Mouse (Mus musculus) 3134 (cell line): ENCODE results near the gene Mthfd1l.

Experiments used
- DNase-seq: peaks from one replicate; pipeline ENCODE4 v3.0.0-alpha.2; 2011; ENCODE audit warnings: low spot score; ENCODE audit not compliant: insufficient read length; ENCODE audit errors: extremely low read depth

Mthfd1l gene

DNA sequence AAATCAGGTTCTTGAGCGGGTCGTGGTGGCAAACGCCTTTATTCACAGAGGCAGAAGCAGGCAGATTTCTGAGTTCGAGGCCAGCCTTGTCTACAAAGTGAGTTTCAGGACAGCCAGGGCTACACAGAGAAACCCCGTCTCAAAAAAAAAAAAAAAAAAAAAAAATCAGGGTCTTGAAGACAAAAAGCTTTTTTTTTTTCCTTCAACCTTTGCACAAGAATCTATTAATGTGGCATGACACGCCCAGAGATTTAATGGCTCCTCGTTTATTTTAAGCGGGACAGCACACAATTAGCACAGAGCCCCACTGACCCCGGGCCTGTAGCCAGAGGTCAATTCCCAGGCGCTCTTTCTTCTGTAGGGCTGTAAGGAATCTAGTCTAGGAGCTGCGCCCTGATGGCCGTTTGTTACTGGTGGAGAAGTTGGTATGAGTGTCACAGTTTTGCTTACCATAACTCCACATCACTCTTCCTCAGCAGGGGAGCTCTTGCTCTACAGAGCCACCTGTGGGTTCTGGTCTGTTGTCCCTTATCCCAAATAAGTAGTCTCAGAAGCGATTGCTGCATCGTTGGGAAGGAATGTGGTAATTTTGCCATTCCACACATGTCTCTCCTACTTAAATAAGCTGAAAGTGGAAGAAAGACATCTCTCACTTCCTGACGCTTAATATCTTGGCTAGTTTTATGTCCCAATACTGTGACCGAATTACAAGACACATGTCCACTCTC is 172.3 kb downstream of the Mthfd1l start:
- no peak for DNase-seq

DNA sequence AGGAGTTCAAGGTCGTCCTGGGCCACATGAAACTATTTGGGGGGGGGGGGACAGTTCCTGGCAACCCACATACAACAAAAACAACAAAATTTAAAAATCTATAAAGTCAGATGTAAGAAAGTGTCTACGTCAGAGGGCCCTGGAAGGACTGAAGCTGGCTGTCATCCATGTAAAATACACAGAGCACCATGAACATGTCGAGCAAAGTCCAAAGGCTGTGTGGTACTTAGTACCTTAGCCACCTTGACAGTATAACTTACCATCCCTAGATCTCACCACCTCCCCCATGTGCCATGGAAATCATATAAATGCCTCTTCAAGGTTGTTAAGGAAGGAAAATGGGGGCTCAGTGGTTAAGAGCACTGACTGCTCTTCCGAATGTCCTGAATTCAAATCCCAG is 174.0 kb downstream of the Mthfd1l start:
- no peak for DNase-seq

DNA sequence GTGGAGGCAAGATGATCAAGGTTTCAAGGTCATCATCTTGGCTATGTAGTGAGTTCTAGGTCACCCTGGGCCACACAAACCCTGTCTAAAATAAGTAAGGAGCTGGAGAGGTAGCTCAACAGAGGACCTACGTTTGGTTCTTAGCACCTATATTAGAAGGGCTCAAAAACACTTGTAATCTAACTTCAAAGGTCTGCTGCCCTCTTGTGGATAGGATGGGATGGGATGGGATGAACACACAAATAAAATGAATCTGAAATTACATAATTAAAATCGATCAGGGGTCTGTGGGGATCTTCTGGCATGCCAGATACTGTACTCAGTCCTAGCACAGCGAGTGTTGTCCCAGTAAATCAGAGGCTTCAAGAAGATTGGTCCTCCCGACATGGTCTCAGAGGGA is 178.2 kb downstream of the Mthfd1l start:
- DNase-seq: no peak

DNA sequence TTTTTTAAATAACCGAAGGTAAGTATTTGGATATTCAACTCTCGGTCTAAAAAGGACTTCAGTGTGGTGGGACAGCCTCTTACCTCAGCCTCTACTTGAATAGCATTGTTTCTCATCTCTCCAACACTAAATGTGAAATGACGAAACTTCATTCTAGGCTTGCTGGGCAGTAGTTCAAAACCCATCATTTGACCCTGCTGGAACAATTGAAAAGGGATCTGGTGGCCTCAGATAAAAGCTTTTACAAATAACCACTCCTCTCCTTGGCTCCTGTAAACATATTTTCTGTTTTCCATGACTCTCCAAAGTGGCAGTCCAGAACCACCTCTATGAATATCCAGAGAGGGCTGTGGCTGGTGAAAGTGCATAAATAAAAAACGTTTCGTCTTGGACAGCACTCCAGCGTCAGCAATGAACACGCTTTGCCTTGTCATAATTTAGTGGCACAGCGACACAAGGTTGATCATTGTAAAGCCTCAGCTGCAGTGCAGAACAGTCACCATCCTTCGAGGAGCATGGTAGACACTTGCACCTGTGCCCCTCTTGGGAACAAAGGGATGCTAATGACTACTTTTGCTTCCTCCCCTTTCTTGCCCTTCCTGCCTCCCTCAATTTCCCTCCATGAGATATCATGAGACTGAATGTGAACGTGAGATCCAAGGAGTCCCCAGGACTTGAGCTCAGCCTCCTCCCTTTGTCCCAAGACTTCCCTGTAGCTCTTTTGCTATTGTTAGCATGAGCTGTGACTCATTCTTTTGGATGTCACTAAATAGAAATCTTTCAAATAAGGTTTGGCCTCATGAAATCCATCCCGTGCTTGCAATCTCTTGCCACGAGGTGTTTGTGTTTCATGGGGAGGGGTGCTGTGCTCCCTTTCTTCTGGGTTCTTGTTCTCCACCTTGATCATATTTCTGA is 179.2 kb downstream of the Mthfd1l start:
- DNase-seq: no peak

DNA sequence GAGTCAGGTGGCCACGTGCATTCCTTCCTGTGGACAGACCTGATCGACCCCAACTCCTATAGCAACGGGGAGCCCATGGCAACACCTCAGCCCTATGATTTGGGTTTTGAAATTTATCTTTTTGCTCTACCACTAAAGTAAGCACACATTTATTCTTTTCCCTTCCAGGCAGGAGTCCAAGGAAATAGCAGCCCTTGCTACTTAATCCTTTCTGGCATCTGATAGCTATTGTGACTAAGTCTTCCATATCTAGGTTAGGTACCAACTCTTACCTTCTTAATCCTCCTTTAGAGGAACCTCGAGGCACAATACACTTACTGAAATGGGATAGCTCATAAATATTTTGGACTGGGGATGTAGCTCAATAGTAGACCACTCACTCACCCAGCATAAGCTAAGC is 180.1 kb downstream of the Mthfd1l start:
- DNase-seq: no peak

DNA sequence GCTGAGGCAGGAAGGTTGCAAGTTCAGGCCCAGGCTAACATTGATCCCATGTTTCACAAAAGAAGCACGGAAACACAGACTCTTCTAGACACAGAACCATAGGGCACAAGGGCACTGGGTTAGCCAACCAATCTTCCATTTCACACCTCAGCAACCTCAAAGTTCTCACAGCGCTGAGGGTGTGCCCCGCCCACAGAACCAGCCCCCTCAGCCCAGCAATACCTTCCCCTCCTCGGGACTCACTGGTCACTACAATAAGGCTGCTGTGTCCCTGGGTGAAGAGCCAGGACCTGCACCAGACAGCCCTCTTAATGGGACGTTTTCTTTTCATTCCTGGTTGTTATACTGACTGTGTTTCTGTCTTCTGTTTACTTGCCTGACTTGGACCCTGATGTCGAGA is 181.1 kb downstream of the Mthfd1l start:
- DNase-seq: no peak

DNA sequence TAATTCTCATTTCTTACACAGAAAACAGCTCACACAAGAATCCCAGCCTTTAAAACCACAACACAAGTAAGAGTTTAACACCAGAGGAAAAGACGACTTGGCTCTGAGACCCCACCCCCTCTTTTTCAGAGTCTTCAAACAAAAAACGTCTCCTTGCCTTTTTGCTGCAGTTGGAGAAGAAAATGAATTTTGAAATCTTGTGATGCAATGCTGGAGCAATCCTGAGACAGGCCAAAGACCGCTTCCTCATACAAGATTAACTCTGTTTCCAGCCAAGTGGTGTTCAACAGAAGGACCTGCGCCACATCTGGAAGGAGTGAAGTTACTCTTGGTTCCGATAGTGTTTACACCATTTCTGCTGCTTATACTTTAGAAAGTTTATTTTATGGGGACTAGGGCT is 182.6 kb downstream of the Mthfd1l start:
- DNase-seq: no peak

DNA sequence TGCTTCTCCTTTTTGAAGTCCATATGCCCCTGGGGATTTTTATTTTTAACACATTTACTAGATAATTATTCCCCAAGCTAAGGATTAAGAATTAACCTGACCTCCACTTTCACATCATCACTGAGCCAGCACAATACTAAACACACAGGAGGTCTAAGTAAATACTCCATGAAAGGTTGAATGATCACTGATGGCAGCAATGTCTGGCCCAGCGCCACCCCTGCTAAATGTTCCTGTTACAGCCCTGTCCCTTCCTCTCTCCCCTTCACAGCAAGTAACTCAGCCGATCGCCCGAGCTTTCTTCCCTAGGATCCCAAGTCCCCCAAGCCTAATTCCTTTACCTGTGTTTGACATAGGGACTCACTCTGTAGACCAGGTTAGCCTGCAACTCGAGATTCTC is 185.6 kb downstream of the Mthfd1l start:
- DNase-seq: no peak

DNA sequence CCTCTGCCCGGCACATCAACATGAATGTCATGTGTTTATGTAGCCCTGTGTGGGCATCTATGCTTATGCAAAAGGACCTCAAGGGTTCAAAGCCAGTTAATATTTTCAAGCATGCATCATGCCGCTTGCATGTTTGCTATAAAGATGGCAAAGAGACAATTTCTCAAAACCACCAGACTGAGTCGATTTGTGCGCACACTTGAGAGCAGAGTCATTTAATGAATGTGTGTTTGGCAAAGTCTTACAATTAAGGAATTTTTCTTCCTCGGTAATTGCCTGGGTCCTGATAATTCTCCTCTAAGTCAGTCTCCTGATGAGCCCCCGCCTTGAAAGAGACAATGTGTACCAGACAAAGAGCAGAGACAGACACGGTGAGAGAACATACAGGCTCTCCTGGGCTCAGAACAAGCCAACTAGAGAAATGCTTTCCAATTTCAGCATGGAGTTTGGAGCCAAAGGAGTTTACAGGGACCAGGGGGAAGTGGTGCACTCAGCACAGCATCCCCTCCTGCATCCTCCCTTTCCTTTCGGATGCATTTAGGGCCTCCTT is 186.7 kb downstream of the Mthfd1l start:
- DNase-seq: no peak

DNA sequence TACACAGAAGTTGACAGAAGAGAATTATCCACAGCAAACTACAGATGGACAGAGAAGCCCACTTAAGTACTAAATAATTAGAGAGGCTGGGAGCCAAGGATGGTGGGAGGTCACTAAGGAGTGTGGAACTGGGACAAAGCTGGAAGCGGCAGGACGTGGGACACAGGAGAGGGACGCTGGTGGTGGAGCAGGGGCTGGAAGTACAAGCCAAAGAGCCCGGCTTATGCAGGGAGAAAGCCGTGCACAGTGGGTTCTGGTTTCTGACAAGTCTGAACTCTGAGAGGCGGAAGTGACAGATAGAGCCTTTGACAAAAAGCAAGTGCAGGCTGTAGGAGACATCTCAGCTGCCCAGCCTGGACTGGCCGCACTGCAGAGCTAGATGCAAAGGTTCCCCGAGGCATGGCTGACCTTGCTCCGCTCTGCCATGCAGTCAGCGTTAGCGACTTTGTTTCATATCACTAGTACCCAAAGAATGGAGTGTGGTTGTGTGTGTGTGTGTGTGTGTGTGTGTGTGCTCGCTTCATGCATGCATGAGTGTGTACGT is 187.4 kb downstream of the Mthfd1l start:
- DNase-seq: no peak

DNA sequence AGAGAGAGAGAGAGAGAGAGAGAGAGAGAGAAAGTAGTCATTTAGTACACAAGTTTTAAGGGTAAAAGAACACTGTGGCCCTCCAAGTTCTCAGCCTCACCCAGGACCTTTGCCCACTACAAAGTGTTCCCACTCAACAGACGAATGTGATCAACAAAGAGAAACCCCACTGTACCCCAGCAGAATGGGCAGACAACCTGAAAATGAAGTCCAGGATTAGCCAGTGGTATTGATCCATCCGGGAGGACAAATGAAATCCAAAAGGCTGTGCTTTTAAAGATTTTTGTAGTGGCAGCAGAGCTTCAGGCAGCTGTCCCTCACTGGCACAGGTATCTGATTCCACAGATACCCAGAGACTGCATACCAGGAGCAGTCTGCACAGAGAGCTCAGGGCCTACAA is 189.1 kb downstream of the Mthfd1l start:
- no peak for DNase-seq

DNA sequence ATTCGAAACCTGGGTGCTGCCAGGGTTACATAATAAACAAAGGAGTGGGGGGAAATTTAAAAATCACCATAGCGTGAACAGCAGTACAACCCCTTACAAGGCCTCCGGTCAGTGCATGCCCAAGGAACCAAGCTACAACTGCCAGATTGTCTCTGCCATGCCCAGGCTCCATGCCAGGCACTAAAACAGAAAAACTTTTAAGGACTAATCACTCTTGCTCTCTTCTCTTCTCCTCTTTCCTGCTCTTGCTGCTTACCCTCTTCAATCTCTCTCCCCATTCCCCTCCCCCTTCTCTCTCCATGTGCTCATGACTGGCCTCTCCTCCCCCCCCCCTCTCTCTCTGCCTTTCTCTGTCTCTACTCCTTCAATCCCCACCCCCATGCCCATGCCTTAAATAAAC is 190.1 kb downstream of the Mthfd1l start:
- no peak for DNase-seq

DNA sequence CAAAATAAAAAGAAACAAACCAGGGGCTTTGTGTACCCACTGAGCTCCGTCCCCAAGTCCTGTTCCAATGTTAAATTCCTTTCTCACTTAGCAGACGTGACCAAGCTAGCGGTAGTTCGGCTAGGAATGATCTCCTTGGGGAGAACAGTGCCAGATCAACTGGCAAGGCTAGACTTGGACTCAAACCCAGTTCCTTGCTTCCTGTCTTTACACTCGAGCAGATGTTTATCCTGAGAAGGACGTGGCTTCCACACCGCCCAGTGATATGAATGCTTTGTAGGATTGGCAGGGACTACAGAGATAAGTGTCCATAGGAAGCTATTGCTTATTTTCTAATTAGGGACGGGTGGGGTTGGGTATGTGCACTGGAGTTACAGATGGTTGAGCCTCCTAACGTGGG is 191.8 kb downstream of the Mthfd1l start:
- DNase-seq: no peak

DNA sequence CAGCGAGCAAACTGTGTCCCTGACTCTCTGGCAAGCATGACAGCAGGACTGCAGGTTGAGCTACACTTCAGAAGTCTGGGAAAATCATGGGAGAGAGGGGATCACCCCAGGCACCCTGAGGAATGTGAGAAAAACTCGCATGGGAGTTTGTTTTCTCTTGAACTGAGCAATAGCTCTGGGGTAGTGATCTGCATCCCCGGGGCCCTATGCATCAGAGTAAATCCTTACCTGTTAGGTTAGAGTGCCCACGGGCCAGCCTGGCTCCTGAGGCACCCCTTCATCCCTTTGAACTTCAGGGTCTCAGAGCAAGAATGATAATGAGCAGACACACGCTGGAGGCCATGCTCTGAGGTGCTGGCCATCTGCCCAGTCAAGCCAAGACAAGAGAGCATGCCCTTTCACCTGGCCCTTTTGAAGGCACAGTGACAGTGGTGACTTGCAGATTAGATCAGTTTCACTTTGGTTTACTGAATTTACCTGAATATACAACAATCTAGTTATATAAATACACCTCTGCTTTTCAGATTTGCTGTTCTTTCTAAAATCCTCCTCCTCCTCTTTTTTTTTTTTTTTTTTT is 195.4 kb downstream of the Mthfd1l start:
- no peak for DNase-seq

DNA sequence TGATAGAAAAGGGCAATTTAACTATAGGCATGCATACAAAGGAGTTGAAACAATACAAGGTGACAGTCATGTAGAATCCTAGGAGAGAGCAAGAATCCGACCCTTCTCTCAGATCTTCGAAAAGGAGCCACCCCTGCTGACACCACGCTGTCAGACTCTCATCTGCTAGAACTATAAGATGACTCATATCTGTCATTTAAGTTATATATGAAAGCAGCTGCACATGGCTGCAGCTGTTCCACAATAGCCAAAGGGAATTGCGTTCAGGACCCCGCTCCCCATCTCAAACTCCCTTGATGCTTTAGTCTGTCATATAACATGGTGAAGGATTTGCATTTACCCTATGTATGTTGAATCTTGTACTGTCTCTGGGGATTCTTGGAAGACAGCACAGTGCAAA is 201.3 kb downstream of the Mthfd1l start:
- DNase-seq: no peak

DNA sequence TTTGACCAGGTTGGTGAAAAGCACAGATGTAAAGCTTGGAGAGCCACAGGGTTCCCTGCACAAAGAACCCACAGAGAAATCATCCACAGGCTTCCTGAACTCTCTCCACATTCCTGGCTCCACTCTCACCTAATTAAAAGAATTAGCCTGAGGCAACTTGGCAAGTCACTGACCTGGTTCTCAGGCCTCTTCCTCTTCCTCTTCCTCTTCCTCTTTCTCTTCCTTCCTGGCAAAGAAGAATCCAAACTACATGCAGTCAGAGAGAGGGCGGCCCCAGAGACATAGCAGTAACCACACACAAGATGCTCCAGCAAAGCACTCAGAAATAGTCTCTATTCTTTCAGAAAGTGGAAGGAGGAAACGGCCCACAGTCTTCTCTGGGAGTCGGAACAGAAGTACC is 201.8 kb downstream of the Mthfd1l start:
- DNase-seq: no peak

DNA sequence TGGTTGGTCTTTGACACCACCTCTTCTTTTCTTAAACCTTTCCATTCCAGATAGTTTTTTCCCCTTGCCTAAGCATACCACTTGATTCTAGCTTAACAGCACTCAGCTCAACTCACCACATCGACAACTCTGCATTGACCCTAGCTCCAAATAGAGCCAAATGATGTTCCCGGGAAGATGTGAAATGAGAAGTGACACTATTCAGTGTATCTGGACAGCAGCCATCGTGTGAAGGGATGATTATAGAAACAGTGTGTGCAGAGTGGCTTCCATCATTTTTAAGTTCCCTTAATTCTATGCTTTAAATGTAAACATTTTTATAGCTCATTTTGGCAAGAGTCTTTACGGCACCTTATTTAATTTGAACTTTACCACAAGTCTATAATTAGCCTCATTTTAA is 204.4 kb downstream of the Mthfd1l start:
- no peak for DNase-seq

DNA sequence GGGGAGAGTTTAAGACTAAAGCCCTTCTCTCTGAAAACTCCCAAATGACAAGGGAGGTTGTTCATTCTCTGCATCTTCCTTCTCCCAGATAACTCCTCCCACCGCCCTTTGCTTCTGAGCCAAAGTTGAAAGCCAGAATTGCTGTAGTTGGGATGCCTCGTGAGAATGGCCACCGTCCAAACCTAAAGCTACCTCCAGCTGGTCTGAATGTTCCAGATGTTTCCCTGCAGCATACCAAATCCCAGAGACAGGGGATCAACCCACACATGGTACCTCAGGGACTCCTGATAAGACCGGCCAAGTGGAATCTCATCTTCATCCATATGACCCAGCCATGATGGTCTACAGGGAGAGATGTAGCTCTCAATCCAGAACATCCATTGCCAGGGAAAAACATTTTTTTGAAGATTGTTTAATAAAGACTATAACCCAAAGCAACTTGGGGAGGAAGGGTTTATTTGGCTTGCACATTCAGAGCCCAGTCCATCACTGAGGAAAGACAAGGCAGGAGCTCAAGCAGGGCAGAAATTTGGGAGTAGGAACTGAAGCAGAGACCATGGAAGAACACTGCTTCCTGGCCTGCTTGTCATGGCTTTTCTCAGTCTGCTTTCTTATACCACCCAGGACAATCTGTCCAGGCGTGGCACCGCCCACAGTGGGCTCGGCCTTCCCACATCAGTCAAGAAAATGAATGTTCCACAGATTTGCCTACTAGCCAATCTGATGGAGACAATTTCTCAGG is 206.3 kb downstream of the Mthfd1l start:
- DNase-seq: no peak

DNA sequence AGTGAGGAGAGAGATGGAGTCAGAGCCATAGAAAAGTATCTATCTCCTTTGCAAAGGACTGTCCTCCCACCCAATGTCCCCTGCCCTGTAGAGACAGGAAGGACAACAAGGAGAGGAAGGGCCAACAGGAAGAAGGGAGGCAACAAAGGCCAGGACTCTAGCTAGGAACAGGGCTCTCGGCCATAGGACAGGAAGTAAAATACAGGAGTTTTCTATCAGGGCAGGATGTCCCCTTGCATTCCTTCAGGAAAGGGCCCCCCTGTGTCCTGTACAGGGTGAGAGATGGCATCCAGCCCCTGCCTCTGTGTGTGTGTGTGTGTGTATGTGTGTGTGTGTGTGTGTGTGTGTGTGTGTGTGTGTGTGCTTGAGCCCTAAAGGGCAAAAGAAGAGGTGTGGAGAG is 209.0 kb downstream of the Mthfd1l start:
- no peak for DNase-seq

DNA sequence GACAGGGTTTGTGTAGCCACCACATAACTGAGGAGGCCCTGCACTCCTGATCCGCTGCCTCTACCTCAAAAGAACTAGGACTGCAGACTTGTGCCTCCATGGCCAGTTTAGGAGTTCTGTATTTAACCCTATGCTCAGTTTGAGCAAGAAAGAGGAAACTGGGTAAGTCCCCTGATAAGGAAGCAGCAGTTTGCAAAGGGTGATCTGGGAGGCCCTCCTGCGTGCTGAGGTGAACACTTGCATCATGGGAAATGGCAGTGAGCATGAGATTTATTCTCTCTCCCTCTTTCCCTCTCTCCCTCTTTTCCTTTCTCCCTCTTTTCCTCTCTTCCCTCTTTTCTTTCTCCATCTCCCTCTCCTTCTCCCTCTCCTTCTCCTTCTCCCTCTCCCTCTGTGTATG is 209.5 kb downstream of the Mthfd1l start:
- DNase-seq: no peak
